Mouse (Mus musculus): ENCODE data around the gene Pip5k1b.

DNA sequence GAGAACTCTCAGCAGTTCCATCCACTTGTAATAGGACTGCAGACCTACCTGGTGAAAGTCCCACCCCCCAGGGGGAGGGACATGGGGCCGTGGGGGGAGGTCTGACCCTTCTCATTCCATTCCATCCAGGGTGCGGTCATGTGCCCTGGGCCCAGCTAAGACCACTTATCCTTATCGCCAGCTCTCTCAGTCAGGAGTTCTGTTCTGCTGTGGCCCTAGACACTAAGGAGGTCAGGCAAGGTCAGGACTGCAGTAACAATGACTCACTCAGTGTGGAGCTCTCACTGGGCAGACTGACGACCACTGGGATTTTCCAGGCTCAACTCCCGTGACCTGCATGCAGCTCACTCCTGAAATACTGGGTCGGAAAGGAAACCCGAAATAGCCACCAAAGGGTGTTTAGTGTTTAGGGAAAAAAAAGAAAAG is 16.1 kb upstream of the Pip5k1b start:
- TF ChIP-seq CTCF (IDR thresholded peaks at IDR 0.05; ENCODE audit: borderline replicate concordance, insufficient read depth, low read length) (no peak), POLR2A (IDR thresholded peaks at IDR 0.05; ENCODE audit: low read depth, low read length) (no peak)
